Mouse (Mus musculus): ENCODE data around the gene Pir. TPM values are rescaled to one million over a fixed set of nuclear protein-coding genes. Genes with fewer than 3 reads are reported as not detected.

The Pir gene
- 28.0 and 31.0 TPM in 2 replicates for polyA plus RNA-seq (2011; ENCODE audit: insufficient read depth, insufficient read length, low read depth, missing spikeins)

DNA sequence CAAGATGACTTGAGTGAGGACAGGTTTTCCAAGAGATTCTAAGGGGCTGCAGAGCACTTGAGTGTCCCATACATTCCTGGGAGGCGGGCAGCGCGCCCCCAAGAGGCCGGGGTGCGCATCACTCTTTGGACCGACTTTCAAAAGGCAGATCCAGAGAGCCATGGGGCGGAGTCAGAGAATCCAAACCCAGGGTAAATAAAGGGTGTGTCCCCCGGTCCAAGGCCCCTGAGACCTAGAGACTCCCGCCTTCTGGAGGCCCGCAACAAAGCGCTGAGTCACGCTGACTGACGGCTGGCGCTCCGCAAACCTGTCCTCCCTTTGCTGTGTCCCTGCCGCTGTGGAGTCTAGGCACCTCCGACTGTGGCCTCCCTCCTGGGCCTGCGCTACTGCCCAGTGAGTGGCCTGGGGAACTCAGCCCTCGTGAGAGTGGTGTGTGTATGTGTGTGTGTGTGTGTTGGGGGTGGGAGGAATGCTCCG is at the start of gene Pir:
Pir (plus strand) TSS at position 87 of the 477 bp plus-strand sequence.
- Histone ChIP-seq H3K9me3 (replicated peaks; ENCODE audit: control insufficient read depth, insufficient read depth, low read length, poor library complexity, severe bottlenecking) (no peaks in the 10 kb centered on the region), H3K4me1 (ENCODE audit: control insufficient read depth, insufficient read depth, low read length) (peaks cover 1% of the 10 kb centered on the region), H3K27ac (ENCODE audit: insufficient read depth, low read length) (peak within 1 kb of the TSS; percentile 88), H3K4me3 (ENCODE audit: low read depth, low read length) (peak within 1 kb of the TSS; percentile 100), H3K27me3 (ENCODE audit: control insufficient read depth, insufficient read depth, low read length, poor library complexity, severe bottlenecking) (no peaks in the 10 kb centered on the region), H3K9ac (ENCODE audit: low read depth, poor library complexity, severe bottlenecking) (peak within 1 kb of the TSS; percentile 89), H3K36me3 (ENCODE audit: control insufficient read depth, insufficient read depth, low read length, poor library complexity, severe bottlenecking) (no peaks in the 10 kb centered on the region; the same call in 1 of the 2 replicates)
- peak; percentile 53 for TF ChIP-seq CTCF (IDR thresholded peaks at IDR 0.05; ENCODE audit: low read depth, low read length)
- TF ChIP-seq POLR2A (IDR thresholded peaks at IDR 0.05; ENCODE audit: insufficient read depth, low read length) = peak; percentile 21
- TF ChIP-seq EP300 (IDR thresholded peaks at IDR 0.05; ENCODE audit: insufficient read depth, low read depth, low read length) = peak; percentile 83; the same call in 1 of the 2 replicates

DNA sequence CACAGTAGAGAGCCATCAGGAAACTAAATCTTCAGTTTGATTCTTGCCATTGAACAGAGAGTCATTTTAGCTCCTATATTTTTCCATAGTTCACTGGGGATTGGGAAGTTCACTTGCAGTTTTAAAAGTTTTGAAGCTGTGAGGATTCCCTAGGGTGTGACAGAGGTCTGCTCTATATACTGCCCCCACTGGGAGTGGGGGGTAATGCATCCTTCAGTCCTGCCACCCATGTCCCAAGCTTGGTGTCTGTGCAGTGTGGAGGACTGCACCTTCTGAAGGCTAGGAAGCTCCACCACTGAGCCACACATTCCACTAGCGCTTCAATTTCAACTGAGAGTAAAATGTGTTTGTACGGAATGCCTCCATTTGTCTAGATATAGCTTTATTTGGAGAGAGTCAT is 47.2 kb upstream of the Pir start:
- TF ChIP-seq CTCF (IDR thresholded peaks at IDR 0.05; ENCODE audit: low read depth, low read length) = peak; percentile 28
- no peak for TF ChIP-seq POLR2A (IDR thresholded peaks at IDR 0.05; ENCODE audit: insufficient read depth, low read length)
- Histone ChIP-seq H3K36me3 (ENCODE audit: control insufficient read depth, insufficient read depth, low read length, poor library complexity, severe bottlenecking) (no peaks in the 10 kb centered on the region), H3K4me1 (ENCODE audit: control insufficient read depth, insufficient read depth, low read length) (no peaks in the 10 kb centered on the region), H3K9me3 (replicated peaks; ENCODE audit: control insufficient read depth, insufficient read depth, low read length, poor library complexity, severe bottlenecking) (no peaks in the 10 kb centered on the region), H3K9ac (ENCODE audit: low read depth, poor library complexity, severe bottlenecking) (no peak overlapping the region), H3K27me3 (ENCODE audit: control insufficient read depth, insufficient read depth, low read length, poor library complexity, severe bottlenecking) (no peaks in the 10 kb centered on the region), H3K4me3 (ENCODE audit: low read depth, low read length) (no peak overlapping the region), H3K27ac (ENCODE audit: insufficient read depth, low read length) (no peak overlapping the region)

DNA sequence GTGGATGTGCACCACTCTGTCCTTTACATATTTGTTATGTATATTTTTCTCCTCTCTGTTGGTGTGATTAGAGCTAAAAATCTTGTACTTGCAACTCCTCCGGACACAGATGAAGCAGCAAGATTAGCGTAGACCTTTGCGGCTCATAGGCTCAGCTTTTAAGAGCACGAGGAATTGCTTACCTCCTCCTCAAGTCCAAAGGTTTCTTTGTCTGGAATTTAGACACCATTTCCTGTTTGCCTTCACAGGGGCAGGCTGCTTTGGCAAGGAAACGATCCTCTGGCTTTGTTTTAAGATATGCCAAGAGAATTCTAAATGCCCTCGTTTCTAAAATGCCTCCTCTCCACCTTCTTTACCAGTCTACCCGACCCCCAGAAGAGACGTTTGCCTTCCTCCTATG is 35.8 kb upstream of the Pir start:
- no peak for TF ChIP-seq EP300 (IDR thresholded peaks at IDR 0.05; ENCODE audit: insufficient read depth, low read depth, low read length)
- no peak for TF ChIP-seq CTCF (IDR thresholded peaks at IDR 0.05; ENCODE audit: low read depth, low read length)
- no peak for TF ChIP-seq POLR2A (IDR thresholded peaks at IDR 0.05; ENCODE audit: insufficient read depth, low read length)
- H3K9ac ChIP-seq (ENCODE audit: low read depth, poor library complexity, severe bottlenecking) = no peak overlapping the region
- H3K36me3 ChIP-seq (ENCODE audit: control insufficient read depth, insufficient read depth, low read length, poor library complexity, severe bottlenecking) = no peaks in the 10 kb centered on the region
- no peaks in the 10 kb centered on the region for H3K9me3 ChIP-seq (replicated peaks; ENCODE audit: control insufficient read depth, insufficient read depth, low read length, poor library complexity, severe bottlenecking)
- H3K27me3 ChIP-seq (ENCODE audit: control insufficient read depth, insufficient read depth, low read length, poor library complexity, severe bottlenecking) = no peaks in the 10 kb centered on the region
- no peak overlapping the region for H3K4me3 ChIP-seq (ENCODE audit: low read depth, low read length)
- no peaks in the 10 kb centered on the region for H3K4me1 ChIP-seq (ENCODE audit: control insufficient read depth, insufficient read depth, low read length)
- no peak overlapping the region for H3K27ac ChIP-seq (ENCODE audit: insufficient read depth, low read length)

DNA sequence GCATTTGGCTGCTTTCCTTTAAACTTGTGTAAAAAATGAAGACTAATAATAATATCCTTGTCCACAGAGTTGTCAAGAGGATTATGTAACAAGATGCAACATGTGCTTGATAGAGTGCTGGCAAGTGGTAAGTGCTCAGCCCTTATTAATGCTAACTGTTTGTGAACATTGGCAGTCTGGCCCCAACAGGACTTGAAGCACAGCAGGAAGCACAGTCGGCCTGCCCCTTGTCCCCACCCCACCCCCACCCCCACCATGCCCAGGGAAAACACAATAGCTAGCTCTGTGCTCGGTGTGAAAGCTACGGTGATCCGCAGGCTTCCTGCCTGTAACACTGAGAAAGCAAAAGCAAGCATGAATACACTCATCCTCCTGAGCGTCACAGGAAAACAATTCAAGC is 23.5 kb upstream of the Pir start:
- no peaks in the 10 kb centered on the region for H3K9me3 ChIP-seq (replicated peaks; ENCODE audit: control insufficient read depth, insufficient read depth, low read length, poor library complexity, severe bottlenecking)
- TF ChIP-seq EP300 (IDR thresholded peaks at IDR 0.05; ENCODE audit: insufficient read depth, low read depth, low read length) = no peak
- no peak for TF ChIP-seq POLR2A (IDR thresholded peaks at IDR 0.05; ENCODE audit: insufficient read depth, low read length)
- TF ChIP-seq CTCF (IDR thresholded peaks at IDR 0.05; ENCODE audit: low read depth, low read length) = no peak
- H3K27me3 ChIP-seq (ENCODE audit: control insufficient read depth, insufficient read depth, low read length, poor library complexity, severe bottlenecking) = no peaks in the 10 kb centered on the region
- no peak overlapping the region for H3K4me3 ChIP-seq (ENCODE audit: low read depth, low read length)
- no peaks in the 10 kb centered on the region for H3K4me1 ChIP-seq (ENCODE audit: control insufficient read depth, insufficient read depth, low read length)
- no peaks in the 10 kb centered on the region for H3K36me3 ChIP-seq (ENCODE audit: control insufficient read depth, insufficient read depth, low read length, poor library complexity, severe bottlenecking)
- H3K9ac ChIP-seq (ENCODE audit: low read depth, poor library complexity, severe bottlenecking) = no peak overlapping the region
- no peak overlapping the region for H3K27ac ChIP-seq (ENCODE audit: insufficient read depth, low read length)

DNA sequence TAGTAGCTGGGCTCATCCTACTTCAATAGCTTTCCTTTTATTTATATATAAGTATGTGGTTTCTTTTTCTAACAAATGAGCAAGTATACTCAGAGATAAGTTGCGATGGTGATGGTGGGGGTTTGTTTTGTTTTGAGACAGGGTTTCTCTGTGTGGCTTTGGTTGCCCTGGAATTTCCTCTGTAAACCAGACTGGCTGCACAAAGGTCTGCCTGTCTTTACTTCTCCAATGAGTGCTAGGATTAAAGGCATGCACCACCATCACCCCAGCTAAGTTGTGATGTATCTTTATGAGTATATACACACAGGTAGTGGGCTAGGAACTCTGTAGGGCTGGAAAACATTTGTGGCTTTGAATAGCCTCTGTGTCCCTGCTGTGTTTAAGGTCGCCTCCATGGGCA is 22.4 kb upstream of the Pir start:
- no peaks in the 10 kb centered on the region for H3K9me3 ChIP-seq (replicated peaks; ENCODE audit: control insufficient read depth, insufficient read depth, low read length, poor library complexity, severe bottlenecking)
- H3K4me1 ChIP-seq (ENCODE audit: control insufficient read depth, insufficient read depth, low read length) = no peaks in the 10 kb centered on the region
- no peak overlapping the region for H3K27ac ChIP-seq (ENCODE audit: insufficient read depth, low read length)
- H3K4me3 ChIP-seq (ENCODE audit: low read depth, low read length) = no peak overlapping the region
- no peak overlapping the region for H3K9ac ChIP-seq (ENCODE audit: low read depth, poor library complexity, severe bottlenecking)
- no peaks in the 10 kb centered on the region for H3K27me3 ChIP-seq (ENCODE audit: control insufficient read depth, insufficient read depth, low read length, poor library complexity, severe bottlenecking)
- H3K36me3 ChIP-seq (ENCODE audit: control insufficient read depth, insufficient read depth, low read length, poor library complexity, severe bottlenecking) = no peaks in the 10 kb centered on the region
- TF ChIP-seq POLR2A (IDR thresholded peaks at IDR 0.05; ENCODE audit: insufficient read depth, low read length) = no peak
- no peak for TF ChIP-seq EP300 (IDR thresholded peaks at IDR 0.05; ENCODE audit: insufficient read depth, low read depth, low read length)
- TF ChIP-seq CTCF (IDR thresholded peaks at IDR 0.05; ENCODE audit: low read depth, low read length) = no peak

DNA sequence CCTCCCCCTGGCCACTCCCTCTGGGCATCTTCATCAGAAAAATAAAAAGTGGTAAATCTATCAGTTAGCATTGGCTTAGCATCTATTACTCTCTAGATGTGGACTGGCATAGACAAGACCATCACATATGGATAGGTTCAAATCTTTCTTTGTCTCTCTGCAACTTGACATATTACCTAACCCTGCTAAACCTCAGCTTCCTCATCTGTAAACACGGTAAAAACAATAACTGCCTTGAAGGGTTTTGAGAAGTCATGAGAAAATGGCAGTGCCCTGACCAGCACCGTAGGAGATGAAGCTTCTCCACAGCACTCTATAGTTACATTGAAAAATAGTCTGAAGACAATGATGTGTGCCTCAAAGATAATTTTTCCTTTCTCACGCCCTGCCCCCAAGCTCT is 12.6 kb upstream of the Pir start:
- Histone ChIP-seq H3K4me3 (ENCODE audit: low read depth, low read length) (no peak overlapping the region), H3K27ac (ENCODE audit: insufficient read depth, low read length) (no peak overlapping the region), H3K4me1 (ENCODE audit: control insufficient read depth, insufficient read depth, low read length) (no peaks in the 10 kb centered on the region), H3K27me3 (ENCODE audit: control insufficient read depth, insufficient read depth, low read length, poor library complexity, severe bottlenecking) (no peaks in the 10 kb centered on the region), H3K36me3 (ENCODE audit: control insufficient read depth, insufficient read depth, low read length, poor library complexity, severe bottlenecking) (no peaks in the 10 kb centered on the region), H3K9ac (ENCODE audit: low read depth, poor library complexity, severe bottlenecking) (no peak overlapping the region), H3K9me3 (replicated peaks; ENCODE audit: control insufficient read depth, insufficient read depth, low read length, poor library complexity, severe bottlenecking) (no peaks in the 10 kb centered on the region)
- TF ChIP-seq EP300 (IDR thresholded peaks at IDR 0.05; ENCODE audit: insufficient read depth, low read depth, low read length) (no peak), POLR2A (IDR thresholded peaks at IDR 0.05; ENCODE audit: insufficient read depth, low read length) (no peak)
